Mouse (Mus musculus) bone marrow, adult 2 months (tissue): ENCODE results near the gene Ucp3. TPM values are rescaled to one million over a fixed set of nuclear protein-coding genes. Genes with fewer than 3 reads are reported as not detected.

Experiments used
- H3K27ac ChIP-seq: fragments of 200-500 bp; 2 replicates; pipeline ENCODE4 v1.5.1; 2012; ENCODE audit warnings: low read depth, mild to moderate bottlenecking, control low read depth, inconsistent platforms, low read length; ENCODE audit not compliant: control insufficient read depth, poor library complexity, insufficient read depth
- H3K4me1 ChIP-seq: fragments of 200-500 bp; 2 replicates; pipeline ENCODE4 v1.6.1; 2011; ENCODE audit warnings: low read length; ENCODE audit not compliant: control insufficient read depth, insufficient read depth
- H3K4me3 ChIP-seq: fragments of 200-500 bp; replicated peaks from 2 replicates; pipeline ENCODE3; 2011; ENCODE audit warnings: mild to moderate bottlenecking, low read depth, low read length, control low read depth; ENCODE audit not compliant: control insufficient read depth
- CTCF ChIP-seq: fragments of 200-500 bp; IDR thresholded peaks from 2 replicates; pipeline ENCODE4 v1.5.1; 2011; ENCODE audit warnings: low read length, control low read depth; ENCODE audit not compliant: control insufficient read depth, insufficient read depth
- POLR2A ChIP-seq: fragments of 200-500 bp; IDR thresholded peaks from 2 replicates; pipeline ENCODE4 v1.6.1; 2011; ENCODE audit warnings: low read depth, mild to moderate bottlenecking, control low read depth, low read length, borderline replicate concordance; ENCODE audit not compliant: control insufficient read depth
- WGBS: fragments of 180-500 bp; shearing (Covaris S2); methylation state at CpG from one replicate; pipeline ENCODE4 v1.1.7; 2018; 5-methylcytosine and 5-hydroxymethylcytosine counted together
- polyA plus RNA-seq: library from polyadenylated mRNA; stranded (reverse); fragments of >200 nt; gene quantifications from 2 replicates; pipeline ENCODE4 v1.2.4, GENCODE M21; 2011; ENCODE audit warnings: low replicate concordance; ENCODE audit not compliant: missing spikeins, insufficient read depth, insufficient read length

Gene Ucp3
- polyA plus RNA-seq, 1 experiment: 0.77 TPM

DNA sequence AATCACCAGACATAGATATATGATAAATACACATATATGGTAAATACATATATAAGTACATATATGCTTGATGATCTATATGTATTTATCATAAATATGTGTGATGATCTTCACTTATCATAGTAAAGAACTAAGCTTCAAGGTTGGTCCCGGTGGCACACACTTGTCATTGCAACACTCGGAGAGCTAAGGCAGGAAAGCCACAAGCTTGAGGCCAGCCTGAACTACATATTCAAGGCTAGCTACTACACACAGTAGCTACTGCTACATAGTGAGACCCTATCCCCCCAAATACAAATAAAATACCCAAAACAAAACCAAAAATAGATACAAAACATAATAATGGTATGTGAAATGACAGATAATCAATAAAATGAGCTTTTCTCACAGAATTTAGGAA is 63.0 kb downstream of the Ucp3 start:
- H3K27ac ChIP-seq: no peak overlapping the region
- TF ChIP-seq POLR2A (no peak), CTCF (no peak)
- 15% methylated on average over 2 of the region's 2 CpGs for WGBS
- H3K4me1 ChIP-seq: peaks cover 1% of the 10 kb centered on the region; the same call in 1 of the 2 replicates
- H3K4me3 ChIP-seq: no peak overlapping the region

Other genes with a start within 250 kb of the Ucp3 start
- 6.4 TPM in 2 replicates for gene Pgm2l1, start 245.6 kb upstream of the Ucp3 start, polyA plus RNA-seq
- gene P4ha3, start 187.5 kb upstream of the Ucp3 start, polyA plus RNA-seq: not detected in 2 replicates
- gene C2cd3, start 100.8 kb upstream of the Ucp3 start, polyA plus RNA-seq: 18.1 and 24.7 TPM in 2 replicates
- 19.5 and 23.6 TPM in 2 replicates for gene Ppme1, start 100.7 kb upstream of the Ucp3 start, polyA plus RNA-seq
- 557 and 572 TPM in 2 replicates for gene Ucp2, start 20.3 kb downstream of the Ucp3 start, polyA plus RNA-seq
- gene Dnajb13, start 42.0 kb downstream of the Ucp3 start, polyA plus RNA-seq: 3.4 and 4.5 TPM in 2 replicates
- 3.5 and 7.4 TPM in 2 replicates for gene Coa4, start 64.1 kb downstream of the Ucp3 start, polyA plus RNA-seq
- gene Rab6a, start 134.4 kb downstream of the Ucp3 start, polyA plus RNA-seq: 24.9 and 34.8 TPM in 2 replicates
- 23.2 and 37.9 TPM in 2 replicates for gene Mrpl48, start 135.3 kb downstream of the Ucp3 start, polyA plus RNA-seq
- gene Plekhb1, start 189.4 kb downstream of the Ucp3 start, polyA plus RNA-seq: 3.3 TPM in 1 of 2 replicates, not detected in the other
- gene Fam168a, start 233.6 kb downstream of the Ucp3 start, polyA plus RNA-seq: 5.0 and 11.7 TPM in 2 replicates